Mouse (Mus musculus) heart, adult 9 months (tissue): ENCODE data around the gene Gm5136.

Experiments
- DNase-seq, 2 experiments: peaks; one replicate each; pipeline ENCODE4 v3.0.0; 2022; ENCODE audit warnings: low spot score in 2 of 2

Gm5136 gene

GRCm38 (mm10) chr10:108699946-108700345 is at the start of gene Gm5136:
Gm5136 (minus strand) TSS chr10:108700160.
- DNase-seq: no peak

- no peak for DNase-seq
Measured at GRCm38 (mm10) chr10:108743759-108744158, 43.8 kb upstream of the Gm5136 start.

GRCm38 (mm10) chr10:108733982-108734381 is 34.0 kb upstream of the Gm5136 start:
- no peak for DNase-seq

GRCm38 (mm10) chr10:108728961-108729360 is 29.0 kb upstream of the Gm5136 start:
- no peak for DNase-seq

- DNase-seq: no peak
Measured at GRCm38 (mm10) chr10:108726391-108726790, 26.4 kb upstream of the Gm5136 start.

- no peak for DNase-seq
Measured at GRCm38 (mm10) chr10:108724878-108725277, 24.9 kb upstream of the Gm5136 start.

GRCm38 (mm10) chr10:108710514-108710913 is 10.6 kb upstream of the Gm5136 start:
- no peak for DNase-seq

GRCm38 (mm10) chr10:108705658-108706057 is 5.7 kb upstream of the Gm5136 start:
- no peak for DNase-seq

- no peak for DNase-seq
Measured at GRCm38 (mm10) chr10:108701361-108702128, 1.6 kb upstream of the Gm5136 start.

GRCm38 (mm10) chr10:108697062-108697461 is 2.9 kb downstream of the Gm5136 start:
- no peak for DNase-seq

GRCm38 (mm10) chr10:108690954-108691353 is 9.0 kb downstream of the Gm5136 start:
- DNase-seq: no peak

- DNase-seq: no peak
Measured at GRCm38 (mm10) chr10:108686696-108687095, 13.3 kb downstream of the Gm5136 start.

GRCm38 (mm10) chr10:108679675-108680390 is 20.1 kb downstream of the Gm5136 start:
- no peak for DNase-seq

- no peak for DNase-seq
Measured at GRCm38 (mm10) chr10:108677053-108677452, 22.9 kb downstream of the Gm5136 start.

GRCm38 (mm10) chr10:108668944-108669343 is 31.0 kb downstream of the Gm5136 start:
- no peak for DNase-seq

- DNase-seq: no peak
Measured at GRCm38 (mm10) chr10:108660295-108660694, 39.7 kb downstream of the Gm5136 start.

GRCm38 (mm10) chr10:108658300-108658699 is 41.7 kb downstream of the Gm5136 start:
- DNase-seq: no peak

- DNase-seq: no peak
Measured at GRCm38 (mm10) chr10:108657669-108658068, 42.3 kb downstream of the Gm5136 start.

GRCm38 (mm10) chr10:108656898-108657297 is 43.1 kb downstream of the Gm5136 start:
- no peak for DNase-seq

GRCm38 (mm10) chr10:108655074-108655473 is 44.9 kb downstream of the Gm5136 start:
- DNase-seq: no peak

- no peak for DNase-seq
Measured at GRCm38 (mm10) chr10:108652831-108653230, 47.1 kb downstream of the Gm5136 start.

- DNase-seq: no peak
Measured at GRCm38 (mm10) chr10:108652066-108652465, 47.9 kb downstream of the Gm5136 start.

- DNase-seq: no peak
Measured at GRCm38 (mm10) chr10:108649174-108649573, 50.8 kb downstream of the Gm5136 start.
